Mouse (Mus musculus): Measurements from ENCODE around the gene Gm20605. TPM values are rescaled to one million over a fixed set of nuclear protein-coding genes. Genes with fewer than 3 reads are reported as not detected.
A peak's percentile ranks its signal among the peaks of the same experiment; 100 is the strongest.
"Not testable (repeated sequence)": the region's sequence is repeated elsewhere in the genome, so short reads cannot be mapped to it uniquely, and the experiment has no call there.

Gene Gm20605
- polyA plus RNA-seq, 1 experiment from 2014 or later = 10.8 TPM

GRCm38 (mm10) chr5:137614921-137615320 lies 14.1 kb upstream of the Gm20605 start:
- peaks cover 28% of the 10 kb centered on the region for H3K4me1 ChIP-seq
- H3K9ac ChIP-seq; ATAC-seq (ENCODE audit: low FRiP score); H3K4me3 ChIP-seq; H3K36me3 ChIP-seq; H3K27me3 ChIP-seq; H3K9me3 ChIP-seq (replicated peaks); H3K27ac ChIP-seq; H3K4me2 ChIP-seq (replicated peaks): not testable (repeated sequence)
- 88% methylated on average over 2 of the region's 2 CpGs for WGBS

GRCm38 (mm10) chr5:137615347-137615746 lies 13.6 kb upstream of the Gm20605 start:
- Histone ChIP-seq H3K27me3 (no peaks in the 10 kb centered on the region), H3K4me2 (replicated peaks) (no peak overlapping the region), H3K4me1 (peaks cover 27% of the 10 kb centered on the region), H3K4me3 (no peak overlapping the region), H3K9ac (no peak overlapping the region), H3K36me3 (no peaks in the 10 kb centered on the region), H3K9me3 (replicated peaks) (no peaks in the 10 kb centered on the region), H3K27ac (no peak overlapping the region)
- no peak for ATAC-seq (ENCODE audit: low FRiP score)
- WGBS = 95% methylated on average over 7 of the region's 7 CpGs

- no peak overlapping the region for H3K4me2 ChIP-seq (replicated peaks)
- no peaks in the 10 kb centered on the region for H3K27me3 ChIP-seq
- 82% methylated on average over 11 of the region's 11 CpGs for whole genome bisulfite sequencing
- H3K9me3 ChIP-seq (replicated peaks) = no peaks in the 10 kb centered on the region
- ATAC-seq (ENCODE audit: low FRiP score) = no peak
- no peak overlapping the region for H3K9ac ChIP-seq
- H3K36me3 ChIP-seq = no peaks in the 10 kb centered on the region
- no peak overlapping the region for H3K4me3 ChIP-seq
- H3K4me1 ChIP-seq = peaks cover 4% of the 10 kb centered on the region
- H3K27ac ChIP-seq = no peak overlapping the region
Measured at GRCm38 (mm10) chr5:137623937-137624530, 4.9 kb upstream of the Gm20605 start.

GRCm38 (mm10) chr5:137627991-137628390 lies 984 bp upstream of the Gm20605 start:
- Histone ChIP-seq H3K36me3 (no peaks in the 10 kb centered on the region), H3K27me3 (no peaks in the 10 kb centered on the region), H3K9me3 (replicated peaks) (no peaks in the 10 kb centered on the region), H3K9ac (peak overlapping the region; percentile 65), H3K4me1 (peaks cover 38% of the 10 kb centered on the region), H3K4me3 (peak overlapping the region; percentile 67), H3K27ac (peak overlapping the region; percentile 87), H3K4me2 (replicated peaks) (peak overlapping the region; percentile 62)
- ATAC-seq (ENCODE audit: low FRiP score) = no peak
- WGBS = 7% methylated on average over 9 of the region's 9 CpGs

GRCm38 (mm10) chr5:137629306-137629721 lies 339 bp downstream of the Gm20605 start:
- H3K27ac ChIP-seq = peak overlapping the region; percentile 85
- peak overlapping the region; percentile 75 for H3K9ac ChIP-seq
- H3K27me3 ChIP-seq = no peaks in the 10 kb centered on the region
- peak overlapping the region; percentile 67 for H3K4me3 ChIP-seq
- no peaks in the 10 kb centered on the region for H3K9me3 ChIP-seq (replicated peaks)
- peak overlapping the region; percentile 86 for H3K4me2 ChIP-seq (replicated peaks)
- H3K4me1 ChIP-seq = peaks cover 43% of the 10 kb centered on the region
- WGBS = under 1% methylated on average over 23 of the region's 23 CpGs
- peaks cover 10% of the 10 kb centered on the region; the same call in 1 of the 2 replicates for H3K36me3 ChIP-seq
- peak; percentile 44 for ATAC-seq (ENCODE audit: low FRiP score)

- no peaks in the 10 kb centered on the region for H3K27me3 ChIP-seq
- peaks cover 11% of the 10 kb centered on the region for H3K36me3 ChIP-seq
- H3K9ac ChIP-seq = peak overlapping the region; percentile 75
- no peaks in the 10 kb centered on the region for H3K9me3 ChIP-seq (replicated peaks)
- ATAC-seq (ENCODE audit: low FRiP score) = no peak
- H3K27ac ChIP-seq = peak overlapping the region; percentile 46
- H3K4me2 ChIP-seq (replicated peaks) = peak overlapping the region; percentile 86
- peaks cover 43% of the 10 kb centered on the region for H3K4me1 ChIP-seq
- WGBS = 26% methylated on average over 6 of the region's 6 CpGs
- H3K4me3 ChIP-seq = peak overlapping the region; percentile 67
Measured at GRCm38 (mm10) chr5:137629906-137630545, 1.1 kb downstream of the Gm20605 start.

- peak overlapping the region; percentile 46 for H3K27ac ChIP-seq
- peak overlapping the region; percentile 86 for H3K4me2 ChIP-seq (replicated peaks)
- ATAC-seq (ENCODE audit: low FRiP score) = no peak
- peaks cover 16% of the 10 kb centered on the region for H3K36me3 ChIP-seq
- H3K9me3 ChIP-seq (replicated peaks) = no peaks in the 10 kb centered on the region
- peaks cover 43% of the 10 kb centered on the region for H3K4me1 ChIP-seq
- no peaks in the 10 kb centered on the region for H3K27me3 ChIP-seq
- 43% methylated on average over 3 of the region's 3 CpGs for WGBS
- peak overlapping the region; percentile 67 for H3K4me3 ChIP-seq
- H3K9ac ChIP-seq = peak overlapping the region; percentile 75
Measured at GRCm38 (mm10) chr5:137630602-137631001, 1.6 kb downstream of the Gm20605 start.

GRCm38 (mm10) chr5:137631171-137631570 lies 2.2 kb downstream of the Gm20605 start:
- peak overlapping the region; percentile 86 for H3K4me2 ChIP-seq (replicated peaks)
- no peak overlapping the region; the same call in 1 of the 2 replicates for H3K4me3 ChIP-seq
- H3K27ac ChIP-seq = peak overlapping the region; percentile 46

GRCm38 (mm10) chr5:137631591-137631990 lies 2.6 kb downstream of the Gm20605 start:
- peak overlapping the region; percentile 75; the same call in 1 of the 2 replicates for H3K9ac ChIP-seq
- H3K36me3 ChIP-seq = peaks cover 26% of the 10 kb centered on the region
- H3K27me3 ChIP-seq = no peaks in the 10 kb centered on the region
- peaks cover 43% of the 10 kb centered on the region for H3K4me1 ChIP-seq
- ATAC-seq (ENCODE audit: low FRiP score) = no peak
- peak overlapping the region; percentile 86 for H3K4me2 ChIP-seq (replicated peaks)
- no peak overlapping the region for H3K4me3 ChIP-seq
- no peaks in the 10 kb centered on the region for H3K9me3 ChIP-seq (replicated peaks)
- peak overlapping the region; percentile 46 for H3K27ac ChIP-seq
- whole genome bisulfite sequencing = 76% methylated on average over 4 of the region's 4 CpGs

More at GRCm38 (mm10) chr5:137631171-137631570, 2.2 kb downstream of the Gm20605 start:
- ATAC-seq (ENCODE audit: low FRiP score) = no peak
- peaks cover 22% of the 10 kb centered on the region for H3K36me3 ChIP-seq
- no peaks in the 10 kb centered on the region for H3K27me3 ChIP-seq
- no peaks in the 10 kb centered on the region for H3K9me3 ChIP-seq (replicated peaks)
- WGBS = 61% methylated on average over 9 of the region's 9 CpGs
- H3K9ac ChIP-seq = peak overlapping the region; percentile 75
- H3K4me1 ChIP-seq = peaks cover 43% of the 10 kb centered on the region

GRCm38 (mm10) chr5:137633397-137634084 lies 4.6 kb downstream of the Gm20605 start:
- H3K4me2 ChIP-seq (replicated peaks) = no peak overlapping the region
- 79% methylated on average over 12 of the region's 12 CpGs for WGBS
- 0 out of 2 replicates have a peak overlapping the region, but pooled peaks have one; percentile 18 for H3K9ac ChIP-seq
- H3K27me3 ChIP-seq = no peaks in the 10 kb centered on the region
- peaks cover 46% of the 10 kb centered on the region for H3K36me3 ChIP-seq
- peaks cover 38% of the 10 kb centered on the region for H3K4me1 ChIP-seq
- no peak overlapping the region for H3K27ac ChIP-seq
- H3K4me3 ChIP-seq = no peak overlapping the region
- ATAC-seq (ENCODE audit: low FRiP score) = no peak
- no peaks in the 10 kb centered on the region for H3K9me3 ChIP-seq (replicated peaks)

- 80% methylated on average over 7 of the region's 7 CpGs for WGBS
- Histone ChIP-seq H3K27me3 (peaks cover 13% of the 10 kb centered on the region), H3K4me2 (replicated peaks) (no peak overlapping the region), H3K27ac (no peak overlapping the region), H3K36me3 (peaks cover 76% of the 10 kb centered on the region), H3K4me1 (no peaks in the 10 kb centered on the region), H3K9ac (no peak overlapping the region), H3K4me3 (no peak overlapping the region), H3K9me3 (replicated peaks) (no peaks in the 10 kb centered on the region)
- ATAC-seq (ENCODE audit: low FRiP score) = no peak
Measured at GRCm38 (mm10) chr5:137639472-137639871, 10.5 kb downstream of the Gm20605 start.

- no peak within 1 kb of the TSS for H3K27ac ChIP-seq
- no peak for ATAC-seq (ENCODE audit: low FRiP score)
- H3K9me3 ChIP-seq (replicated peaks) = no peaks in the 10 kb centered on the region
- peaks cover 29% of the 10 kb centered on the region for H3K27me3 ChIP-seq
- peaks cover 10% of the 10 kb centered on the region for H3K4me1 ChIP-seq
- peaks cover 65% of the 10 kb centered on the region for H3K36me3 ChIP-seq
- H3K4me2 ChIP-seq (replicated peaks) = no peak within 1 kb of the TSS
- whole genome bisulfite sequencing = 85% methylated on average over 19 of the region's 19 CpGs
- H3K4me3 ChIP-seq = no peak within 1 kb of the TSS; the same call in 1 of the 2 replicates
- H3K9ac ChIP-seq = no peak within 1 kb of the TSS
Measured at GRCm38 (mm10) chr5:137641054-137641453, 12.1 kb downstream of the Gm20605 start, which contains the start of gene Sap25. Gene Sap25, plus strand, starts transcription at chr5:137641334.
